Mouse (Mus musculus): ENCODE measurements around the gene Poln.

Poln gene

DNA sequence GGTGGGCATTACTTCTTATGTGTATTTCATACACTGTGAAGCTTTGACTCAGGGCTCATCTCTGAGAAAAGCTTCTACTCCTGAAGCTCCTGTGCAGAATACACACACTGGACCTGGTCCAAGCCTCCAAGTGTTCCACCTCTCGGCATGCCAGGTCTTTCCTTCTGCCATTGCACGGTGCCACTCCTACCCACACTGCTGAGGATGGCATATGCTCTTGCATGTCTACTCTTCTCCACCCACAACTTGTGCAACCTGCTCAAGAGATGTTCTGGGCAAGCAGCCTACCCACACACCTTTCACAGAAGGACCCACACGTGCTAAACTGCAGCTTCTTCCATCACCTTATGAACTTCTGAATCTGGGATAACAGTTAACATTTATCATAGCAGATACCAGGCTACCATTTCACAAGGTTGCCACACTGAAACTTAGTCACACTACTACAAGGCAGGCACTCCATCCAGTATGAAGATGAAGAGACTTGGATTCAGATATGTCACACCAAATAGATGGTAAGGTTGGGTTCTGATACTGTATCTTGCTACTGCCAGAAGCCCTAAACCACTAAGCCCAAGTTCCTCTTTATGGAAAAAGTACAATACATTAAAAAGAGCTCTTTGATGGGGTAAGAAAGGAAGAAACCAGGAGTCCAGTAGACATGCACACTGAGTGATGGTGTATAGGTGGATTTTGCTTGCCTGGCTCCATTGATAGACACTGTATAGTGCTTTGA lies 50.0 kb downstream of the Poln start:
- no peak for DNase-seq (ENCODE audit: low read depth, low spot score)

DNA sequence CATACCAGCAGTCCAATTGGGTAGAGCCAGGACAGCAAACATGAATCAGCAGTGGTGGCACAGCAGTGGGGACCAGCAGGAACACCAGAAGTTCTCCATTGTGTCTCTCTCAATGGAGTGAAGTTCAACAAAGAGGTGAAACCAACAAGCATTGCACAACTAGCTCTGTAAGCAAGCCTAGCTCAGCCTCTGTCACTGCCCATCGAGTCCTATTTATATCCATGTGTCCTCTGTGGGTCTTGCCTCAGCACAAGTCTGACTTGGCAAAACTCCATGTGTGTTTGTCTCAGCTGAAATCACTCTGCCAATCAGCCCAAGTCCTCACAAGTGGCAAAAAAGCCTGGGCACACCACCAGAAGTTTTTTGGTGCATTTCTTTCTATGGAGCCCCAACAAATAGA lies 63.6 kb downstream of the Poln start:
- DNase-seq (ENCODE audit: low read depth, low spot score), result no peak

DNA sequence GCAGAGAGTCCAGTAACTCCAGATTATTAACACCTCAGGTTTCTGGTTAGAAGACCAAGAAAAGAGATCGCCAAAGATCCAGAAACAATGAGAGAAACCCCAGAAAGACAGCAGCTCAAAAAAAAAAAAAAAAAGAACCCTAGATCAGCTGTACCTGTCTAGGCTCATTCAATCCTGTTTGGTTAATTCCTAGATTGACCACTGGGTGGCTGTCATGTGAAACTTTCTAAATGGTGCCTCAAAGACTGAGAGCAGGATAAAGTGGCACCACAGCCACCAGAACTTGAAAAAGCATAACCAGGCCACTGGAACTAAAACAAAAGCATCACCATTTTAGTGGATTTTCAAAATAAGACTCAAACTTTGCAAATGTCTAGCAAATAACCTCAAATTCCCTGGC lies 71.9 kb downstream of the Poln start:
- peak; percentile 20 for DNase-seq (ENCODE audit: low read depth, low spot score)

- no peak for DNase-seq (ENCODE audit: low read depth, low spot score)
Measured at GRCm38 (mm10) chr5:34093021-34093420, 76.2 kb downstream of the Poln start.

- DNase-seq (ENCODE audit: low read depth, low spot score), result no peak
Measured at GRCm38 (mm10) chr5:34032520-34032919, 136.7 kb downstream of the Poln start.

- DNase-seq (ENCODE audit: low read depth, low spot score), result no peak
Measured at GRCm38 (mm10) chr5:34031022-34031421, 138.2 kb downstream of the Poln start.

DNA sequence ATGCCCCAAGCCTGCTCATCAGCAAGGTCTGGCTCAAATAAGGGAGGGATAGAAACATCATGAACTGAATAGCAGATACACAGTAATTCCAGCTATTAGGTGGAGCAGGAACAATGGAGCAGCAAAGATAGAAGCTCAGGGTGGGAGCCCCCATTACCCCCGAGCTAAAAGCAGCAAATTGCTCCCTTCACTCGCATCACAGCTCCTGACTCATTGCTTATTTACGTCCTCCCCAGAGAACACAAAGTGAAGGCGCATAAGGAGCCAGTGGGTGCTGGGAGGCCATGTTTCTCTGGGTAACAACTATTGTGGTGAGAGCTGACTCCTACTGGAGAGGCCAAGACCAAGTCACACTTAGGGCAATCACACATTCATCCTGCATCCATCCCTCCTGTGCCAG lies 139.1 kb downstream of the Poln start:
- DNase-seq (ENCODE audit: low read depth, low spot score), result no peak

GRCm38 (mm10) chr5:34018968-34019367 lies 150.3 kb downstream of the Poln start:
- no peak for DNase-seq (ENCODE audit: low read depth, low spot score)

DNA sequence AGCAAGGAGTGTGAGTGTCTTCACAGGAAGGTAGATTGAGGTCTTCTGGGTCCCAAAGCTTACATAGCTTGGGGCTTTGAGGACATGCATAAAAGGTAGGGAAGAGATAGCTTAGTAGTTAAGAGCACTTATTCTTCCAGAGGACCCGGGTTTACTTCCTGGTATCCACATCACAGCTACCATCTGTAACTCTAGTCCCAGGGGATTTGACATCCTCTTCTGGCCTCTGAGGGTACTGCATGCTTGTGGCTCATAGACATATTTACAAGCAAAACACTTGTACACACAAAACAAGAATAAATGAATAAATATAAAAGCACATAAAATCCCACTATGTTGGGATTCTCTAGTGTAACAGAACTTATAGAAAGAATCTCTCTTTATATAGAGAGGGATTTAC lies 154.6 kb downstream of the Poln start:
- DNase-seq (ENCODE audit: low read depth, low spot score), result no peak

DNA sequence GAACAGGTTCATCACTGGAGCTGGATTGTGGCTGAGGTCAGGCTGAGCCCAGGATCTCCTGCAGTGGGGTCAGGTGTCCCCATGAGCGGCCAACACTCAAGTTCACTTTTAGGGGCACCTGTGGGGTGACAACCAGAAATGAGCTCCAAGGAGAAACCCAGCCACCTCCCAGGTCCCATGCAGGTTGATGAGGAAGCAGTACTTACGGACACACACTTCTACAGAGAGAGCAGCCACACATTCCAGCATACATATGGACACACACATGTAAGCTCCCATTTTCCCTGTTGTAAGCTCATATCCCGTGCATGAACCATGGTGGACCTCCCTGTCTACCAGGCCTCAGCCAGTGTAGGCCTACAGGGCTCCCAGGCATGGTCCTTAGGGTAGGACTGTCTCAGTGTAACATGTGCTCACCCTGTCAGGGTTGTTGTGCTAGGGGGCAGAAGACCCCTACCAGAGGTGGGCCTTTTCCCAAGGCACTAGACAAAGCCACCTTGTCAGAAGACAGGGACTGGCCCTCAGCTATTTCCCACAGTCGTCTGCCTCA lies 161.8 kb downstream of the Poln start:
- DNase-seq (ENCODE audit: low read depth, low spot score), result no peak

- DNase-seq (ENCODE audit: low read depth, low spot score), result no peak
Measured at GRCm38 (mm10) chr5:34006832-34007231, 162.4 kb downstream of the Poln start.

GRCm38 (mm10) chr5:34004618-34005017 lies 164.6 kb downstream of the Poln start:
- no peak for DNase-seq (ENCODE audit: low read depth, low spot score)

DNA sequence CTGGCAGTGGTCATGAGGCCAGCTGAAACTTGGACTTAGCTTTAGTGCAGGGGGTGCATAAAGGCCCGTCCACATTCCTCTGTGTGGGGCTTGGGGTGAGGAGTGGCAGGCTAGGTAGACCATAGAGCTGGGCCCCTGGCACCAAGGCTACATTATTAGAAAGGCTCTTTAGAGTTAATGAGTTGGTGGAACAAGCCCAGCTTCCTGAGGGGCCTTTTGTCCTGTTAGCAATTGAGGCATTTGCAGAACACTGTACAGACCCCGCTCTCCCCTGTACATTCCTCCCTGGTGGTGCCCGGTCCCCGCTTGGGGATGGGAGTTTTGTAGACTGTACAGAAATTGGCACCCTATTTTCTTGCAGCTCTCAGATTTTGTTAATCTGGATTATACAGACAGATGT lies 166.6 kb downstream of the Poln start:
- no peak for DNase-seq (ENCODE audit: low read depth, low spot score)

GRCm38 (mm10) chr5:34001401-34001800 lies 167.8 kb downstream of the Poln start:
- DNase-seq (ENCODE audit: low read depth, low spot score), result no peak

DNA sequence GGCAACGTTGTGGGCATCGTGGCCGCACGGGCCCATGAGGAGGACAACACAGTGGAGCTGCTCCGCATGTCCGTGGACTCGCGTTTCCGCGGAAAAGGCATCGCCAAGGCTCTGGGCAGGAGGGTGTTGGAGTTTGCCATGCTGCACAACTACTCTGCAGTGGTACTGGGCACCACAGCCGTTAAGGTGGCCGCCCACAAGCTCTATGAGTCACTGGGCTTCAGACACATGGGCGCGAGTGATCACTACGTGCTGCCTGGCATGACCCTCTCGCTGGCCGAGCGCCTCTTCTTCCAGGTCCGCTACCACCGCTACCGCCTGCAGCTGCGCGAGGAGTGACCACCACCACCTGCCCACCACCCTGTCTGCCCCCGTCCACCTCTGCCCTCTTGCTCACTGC lies 168.4 kb downstream of the Poln start:
- no peak for DNase-seq (ENCODE audit: low read depth, low spot score)

DNA sequence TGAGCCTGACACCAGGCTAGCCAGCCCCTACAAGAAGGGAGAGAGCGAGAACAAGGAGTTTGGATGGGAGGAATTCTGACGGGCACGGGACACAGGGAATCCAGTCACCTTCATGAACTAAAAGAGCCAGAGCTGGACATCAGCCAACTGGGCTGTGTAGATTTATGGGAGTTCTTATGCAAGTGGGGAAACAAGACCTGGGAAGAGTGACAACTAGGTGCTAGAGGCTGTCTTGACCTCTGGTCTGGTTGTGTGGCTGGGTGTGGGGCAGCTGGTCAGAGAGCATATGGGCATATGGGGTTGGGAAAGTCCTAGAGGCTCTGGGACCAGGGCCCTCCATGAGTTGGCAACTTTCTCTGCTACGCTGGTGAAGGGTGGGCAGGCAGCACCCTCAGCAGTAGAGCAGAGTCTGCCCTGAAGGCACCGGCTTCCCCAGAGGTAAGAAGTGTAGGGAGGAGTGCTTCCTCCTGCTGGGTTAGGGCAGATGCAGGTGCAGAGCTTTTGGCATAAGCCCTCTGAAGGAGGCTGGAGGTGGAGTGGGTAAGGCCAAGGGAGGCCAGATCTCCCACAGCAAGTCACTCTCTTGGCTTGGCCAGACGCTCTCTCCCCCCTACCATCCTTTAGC lies 169.7 kb downstream of the Poln start:
- no peak for DNase-seq (ENCODE audit: low read depth, low spot score)

DNA sequence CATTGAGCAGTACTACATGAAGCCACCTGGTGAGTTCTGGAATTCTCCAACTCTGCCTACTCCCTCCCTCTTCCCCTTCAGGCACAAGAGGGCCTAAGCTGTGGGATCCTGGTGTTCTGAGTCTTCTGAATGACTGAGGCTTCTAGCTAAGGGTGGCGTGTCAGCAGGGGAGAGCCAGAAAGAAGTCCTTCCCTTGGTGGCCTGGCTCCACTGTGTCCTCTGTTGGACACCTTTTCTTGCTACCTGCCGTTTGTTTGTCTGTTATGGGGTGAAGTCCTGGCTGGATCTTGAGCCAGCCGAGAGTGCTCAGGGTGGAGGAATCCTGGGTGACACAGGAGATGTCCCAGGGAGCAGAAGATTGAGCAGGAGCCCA lies 170.8 kb downstream of the Poln start:
- no peak for DNase-seq (ENCODE audit: low read depth, low spot score)

DNA sequence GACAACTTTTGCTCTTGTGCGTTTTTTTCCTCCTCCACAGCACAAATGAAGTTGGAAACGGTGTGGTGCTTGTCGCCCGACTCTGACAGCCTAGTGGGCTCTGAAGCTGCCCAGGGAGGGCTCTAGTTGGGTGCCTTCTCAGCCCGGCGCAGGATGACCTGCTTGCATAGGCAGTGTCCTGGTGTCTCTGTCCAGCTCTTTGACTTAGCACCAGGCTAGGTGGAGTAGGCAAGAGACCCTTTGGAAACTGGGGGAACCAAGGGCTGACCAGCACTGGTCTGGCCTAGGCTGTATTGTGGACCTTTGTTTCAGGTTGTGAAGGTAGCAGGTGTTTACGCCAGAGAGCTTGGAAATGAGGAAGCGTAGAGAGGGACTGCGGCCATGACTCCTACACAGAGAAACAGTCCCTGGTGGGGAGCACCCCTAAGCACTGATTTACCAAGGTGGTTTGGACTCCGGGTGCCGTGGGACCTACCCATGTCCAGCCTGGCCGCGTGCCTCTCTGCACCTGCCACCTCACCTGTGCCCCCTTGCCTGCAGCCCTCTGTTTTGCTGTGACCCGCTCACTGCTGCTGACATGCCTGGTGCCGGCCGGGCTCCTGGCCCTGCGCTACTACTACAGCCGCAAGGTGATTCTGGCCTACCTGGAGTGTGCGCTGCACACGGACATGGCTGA lies 171.3 kb downstream of the Poln start:
- DNase-seq (ENCODE audit: low read depth, low spot score), result no peak

- no peak for DNase-seq (ENCODE audit: low read depth, low spot score)
Measured at GRCm38 (mm10) chr5:33997051-33997741, 172.1 kb downstream of the Poln start.

DNA sequence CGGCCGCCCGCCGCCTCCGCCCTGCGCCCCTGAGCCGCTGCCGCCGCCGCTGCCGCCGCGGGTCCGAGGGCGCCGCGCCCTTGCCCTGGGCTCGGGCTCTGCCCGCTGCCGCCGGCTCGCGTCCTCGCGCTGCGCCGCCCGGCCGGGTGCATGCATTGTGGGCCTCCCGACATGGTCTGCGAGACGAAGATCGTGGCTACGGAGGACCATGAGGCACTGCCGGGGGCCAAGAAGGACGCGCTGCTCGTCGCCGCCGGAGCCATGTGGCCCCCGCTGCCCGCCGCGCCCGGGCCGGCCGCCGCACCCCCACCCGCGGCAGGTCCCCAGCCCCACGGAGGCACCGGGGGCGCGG lies 172.6 kb downstream of the Poln start:
- no peak for DNase-seq (ENCODE audit: low read depth, low spot score)

DNA sequence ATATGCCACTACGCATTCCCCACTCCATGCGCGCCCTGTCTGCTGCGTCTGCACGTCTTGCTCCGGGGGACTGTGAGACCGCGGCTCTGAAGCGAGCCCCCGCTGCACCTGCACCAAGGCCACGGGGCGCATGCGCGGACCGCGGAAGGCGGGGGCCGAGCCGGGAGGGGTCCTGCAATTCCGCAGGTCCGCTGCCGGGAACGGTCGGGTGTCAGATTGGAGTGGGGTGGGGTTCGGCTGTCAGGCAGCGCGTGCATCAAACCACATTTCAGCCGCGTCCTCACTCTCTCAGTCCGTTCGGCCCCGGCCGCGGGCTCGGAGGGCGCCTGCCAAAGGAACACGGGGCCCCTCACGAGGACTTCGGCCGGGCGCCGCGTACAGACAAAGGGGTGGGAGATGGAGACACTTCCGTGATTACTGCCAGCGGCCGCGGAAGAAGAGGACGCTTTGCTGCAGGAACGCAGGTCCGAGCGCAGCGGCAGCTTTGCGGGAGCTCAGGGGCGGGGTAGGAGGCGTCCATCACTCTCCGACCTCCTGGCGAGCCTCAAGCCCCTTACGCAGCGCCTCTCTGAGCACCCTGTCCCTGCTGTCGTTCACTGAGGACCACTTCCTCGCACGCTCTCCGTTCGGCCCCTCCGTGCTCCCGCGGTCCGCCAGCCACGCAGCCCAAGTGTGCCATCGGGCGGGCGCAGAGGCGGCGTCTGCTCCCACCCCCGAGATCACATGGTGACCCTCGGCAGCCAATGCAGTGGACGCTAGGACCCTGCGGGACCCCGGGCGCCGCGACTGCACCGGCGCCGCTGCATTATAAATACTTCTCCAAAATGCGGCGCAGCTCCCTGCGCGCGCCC lies 173.2 kb downstream of the Poln start, which contains the start of gene Nat8l:
TSS of gene Nat8l (plus strand) at position 142 of the 851 bp plus-strand sequence.
- DNase-seq (ENCODE audit: low read depth, low spot score), result peak; percentile 83

All from brain, embryonic 18.5 days (tissue).